Mouse (Mus musculus) layer of hippocampus, postnatal 36 days (tissue): ENCODE results near the gene Cptp. TPM values are rescaled to one million over a fixed set of nuclear protein-coding genes. Genes with fewer than 3 reads are reported as not detected.

Experiments
- DNase-seq, 2 experiments: peaks; one replicate each; pipeline ENCODE4 v3.0.0; 2022
- total RNA-seq, 2 experiments: library from RNA; stranded (reverse); gene quantifications; 2 replicates each; pipeline ENCODE4 v1.2.3; 2021

Gene Cptp
- 10 to 100 TPM; 24.5 to 24.9 TPM for total RNA-seq

GRCm38 (mm10) chr4:155869317-155870033 lies at the start of gene Cptp, which contains the start of gene Ints11:
Gene Cptp, minus strand, starts transcription at chr4:155869440.
Gene Ints11, plus strand, starts transcription at chr4:155869546.
- peak; percentile 96 to 97 for DNase-seq

- DNase-seq: peak; percentile 0 to 1
Observed at GRCm38 (mm10) chr4:155908751-155909150, 39.5 kb upstream of the Cptp start.

GRCm38 (mm10) chr4:155908281-155908680 lies 39.0 kb upstream of the Cptp start:
- DNase-seq: peak; percentile 1 to 2

GRCm38 (mm10) chr4:155907003-155907402 lies 37.8 kb upstream of the Cptp start:
- DNase-seq: peak; percentile 0 to 2

- peak in 1 of 2 experiments; percentile 1 for DNase-seq
Observed at GRCm38 (mm10) chr4:155906125-155906524, 36.9 kb upstream of the Cptp start.

- peak in 1 of 2 experiments; percentile 2 for DNase-seq
Observed at GRCm38 (mm10) chr4:155905634-155906033, 36.4 kb upstream of the Cptp start.

- DNase-seq: peak; percentile 1 to 5
Observed at GRCm38 (mm10) chr4:155904318-155905102, 35.3 kb upstream of the Cptp start.

- no peak for DNase-seq
Observed at GRCm38 (mm10) chr4:155903246-155903645, 34.0 kb upstream of the Cptp start.

- DNase-seq: peak; percentile 52 to 53
Observed at GRCm38 (mm10) chr4:155901205-155901604, 32.0 kb upstream of the Cptp start.

GRCm38 (mm10) chr4:155899355-155899754 lies 30.1 kb upstream of the Cptp start:
- DNase-seq: peak in 1 of 2 experiments; percentile 1

- DNase-seq: no peak
Observed at GRCm38 (mm10) chr4:155898318-155898717, 29.1 kb upstream of the Cptp start.

- DNase-seq: no peak
Observed at GRCm38 (mm10) chr4:155896461-155896860, 27.2 kb upstream of the Cptp start.

GRCm38 (mm10) chr4:155895826-155896225 lies 26.6 kb upstream of the Cptp start:
- DNase-seq: peak in 1 of 2 experiments; percentile 3

GRCm38 (mm10) chr4:155895216-155895615 lies 26.0 kb upstream of the Cptp start:
- peak; percentile 72 to 79 for DNase-seq

- peak; percentile 76 to 79 for DNase-seq
Observed at GRCm38 (mm10) chr4:155894311-155894881, 25.2 kb upstream of the Cptp start.

- DNase-seq: no peak
Observed at GRCm38 (mm10) chr4:155893212-155893690, 24.0 kb upstream of the Cptp start.

- peak in 1 of 2 experiments; percentile 30 for DNase-seq
Observed at GRCm38 (mm10) chr4:155892438-155893211, 23.4 kb upstream of the Cptp start.

- DNase-seq: peak; percentile 84 to 85
Observed at GRCm38 (mm10) chr4:155892017-155892416, 22.8 kb upstream of the Cptp start.

GRCm38 (mm10) chr4:155891551-155892001 lies 22.3 kb upstream of the Cptp start, which contains the start of the genes Pusl1 and Acap3:
Gene Pusl1, minus strand, starts transcription at chr4:155891781.
Gene Acap3, plus strand, starts transcription at chr4:155891822.
- peak; percentile 93 to 94 for DNase-seq

GRCm38 (mm10) chr4:155891011-155891471 lies 21.8 kb upstream of the Cptp start:
- DNase-seq: peak in 1 of 2 experiments; percentile 31

GRCm38 (mm10) chr4:155889316-155889715 lies 20.1 kb upstream of the Cptp start:
- no peak for DNase-seq

- DNase-seq: no peak
Observed at GRCm38 (mm10) chr4:155888181-155888580, 18.9 kb upstream of the Cptp start.
